Mouse (Mus musculus): ENCODE measurements around the gene Camkmt.

GRCm38 (mm10) chr17:85353636-85354035, 263.3 kb downstream of the Camkmt start:
- TF ChIP-seq CTCF (IDR thresholded peaks at IDR 0.05; ENCODE audit: extremely low read depth, insufficient read depth, insufficient read length, insufficient replicate concordance) = no peak
- no peak for TF ChIP-seq POLR2A (IDR thresholded peaks at IDR 0.05; ENCODE audit: low read depth, low read length)
